Mouse (Mus musculus) G1E-ER4 (cell line): Measurements from ENCODE around the gene Csn1s2a. TPM values are rescaled to one million over a fixed set of nuclear protein-coding genes. Genes with fewer than 3 reads are reported as not detected.

ENCODE experiments used
- GATA1 ChIP-seq: IDR thresholded peaks from one replicate; pipeline ENCODE4 v1.8.0; 2012; ENCODE audit warnings: low read length, inconsistent platforms
- polyA plus RNA-seq: library from polyadenylated mRNA; stranded (reverse); fragments of >175 nt; gene quantifications from 2 replicates; pipeline ENCODE4 v1.2.3, GENCODE M21; 2012

Csn1s2a gene
- polyA plus RNA-seq, result not detected in 2 replicates

DNA sequence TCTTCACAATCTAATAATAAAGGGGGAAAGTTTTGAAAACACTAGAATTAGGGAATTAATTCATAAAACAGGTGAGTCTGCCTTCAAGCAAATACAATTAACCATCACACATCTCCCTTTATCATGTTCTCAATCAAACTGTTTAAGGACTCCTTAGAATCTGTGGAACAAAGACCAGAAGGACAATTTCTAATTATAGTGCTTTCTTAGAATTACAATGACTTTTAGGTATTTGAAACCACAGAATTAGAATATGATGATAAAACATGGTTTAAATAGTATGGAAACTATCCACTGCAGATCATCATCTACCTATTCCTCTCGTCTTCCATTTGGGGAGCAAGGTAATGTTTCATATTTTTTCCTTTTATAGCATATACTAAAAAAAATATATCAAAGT, at the start of gene Csn1s2a:
Gene Csn1s2a, plus strand, starts transcription at position 301 of the 400 bp plus-strand sequence.
- no peak for TF ChIP-seq GATA1

DNA sequence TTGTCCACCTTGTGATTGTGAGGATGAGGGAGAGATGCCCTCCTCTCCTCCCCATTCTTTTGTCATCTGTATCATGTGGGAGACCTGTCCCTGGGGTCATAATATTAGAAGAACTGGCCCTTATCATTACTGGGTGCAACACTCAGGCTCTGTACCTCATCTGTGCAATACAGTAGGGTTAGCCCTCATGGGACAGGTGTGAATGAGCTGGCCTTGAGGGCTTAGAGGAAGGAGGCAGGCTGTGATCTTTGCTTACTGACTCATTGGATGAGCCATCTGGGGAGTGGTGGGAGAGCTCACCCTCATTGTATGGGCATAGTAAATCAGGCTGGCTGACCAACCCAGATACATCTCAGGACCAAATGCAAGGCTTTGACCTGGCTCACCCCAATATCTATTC, 39.5 kb upstream of the Csn1s2a start:
- TF ChIP-seq GATA1, result no peak

DNA sequence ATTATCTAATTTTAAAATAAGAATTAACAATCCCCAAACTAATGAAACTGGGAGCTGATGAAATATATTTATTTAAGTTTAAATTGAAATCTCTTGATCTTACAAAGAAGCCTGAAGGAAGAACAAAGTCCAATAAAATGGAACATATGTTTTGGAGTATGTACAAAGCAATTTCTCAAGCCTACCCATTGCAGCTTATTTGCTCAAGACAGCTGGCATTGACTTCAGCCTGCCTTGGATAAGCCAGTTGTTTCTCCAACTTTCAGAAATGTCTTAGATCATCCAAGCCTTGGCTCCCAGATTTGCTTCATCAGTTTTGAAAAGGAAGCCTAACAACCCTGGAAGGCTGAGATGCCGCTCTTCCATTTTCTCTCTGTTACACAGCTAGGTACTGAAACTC, 20.9 kb upstream of the Csn1s2a start:
- no peak for TF ChIP-seq GATA1

DNA sequence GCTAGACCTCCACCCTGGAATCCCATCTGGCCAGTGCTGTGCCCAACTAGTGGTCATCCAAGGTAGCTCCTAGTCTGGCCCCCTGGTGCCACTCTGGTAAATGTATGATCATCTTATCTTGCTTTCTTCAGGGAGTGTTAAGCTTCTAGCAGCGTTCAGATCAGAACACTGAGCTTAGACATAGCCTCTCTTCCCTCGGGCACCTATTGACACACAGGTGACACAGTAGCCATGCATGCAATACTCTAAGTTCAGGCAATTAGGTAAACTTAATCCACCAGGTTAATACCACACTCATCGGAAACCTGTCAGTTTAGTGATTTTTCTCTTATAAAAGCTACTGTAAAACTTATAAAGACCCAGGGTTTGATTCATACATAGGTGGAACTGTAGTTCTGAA, 9.8 kb upstream of the Csn1s2a start:
- TF ChIP-seq GATA1, result no peak

DNA sequence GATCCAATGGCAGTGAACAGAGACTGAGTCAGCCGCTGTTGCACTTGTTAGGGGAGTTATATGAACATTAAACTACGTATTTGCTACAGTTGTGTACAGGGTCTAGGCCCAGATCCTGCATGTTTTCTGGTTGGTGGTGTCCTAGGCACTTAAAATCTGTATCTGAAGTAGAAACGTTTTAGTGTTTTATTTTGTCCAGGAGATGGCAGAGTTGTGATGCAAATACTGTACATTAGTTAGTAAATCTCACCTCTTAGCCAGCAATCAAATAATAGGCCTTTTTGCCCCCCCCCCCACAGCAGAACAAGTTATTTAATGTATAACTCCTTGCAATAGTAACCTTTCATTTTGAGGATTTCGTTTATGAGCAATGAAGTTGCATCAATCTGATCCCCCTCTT, 8.4 kb downstream of the Csn1s2a start:
- no peak for TF ChIP-seq GATA1

DNA sequence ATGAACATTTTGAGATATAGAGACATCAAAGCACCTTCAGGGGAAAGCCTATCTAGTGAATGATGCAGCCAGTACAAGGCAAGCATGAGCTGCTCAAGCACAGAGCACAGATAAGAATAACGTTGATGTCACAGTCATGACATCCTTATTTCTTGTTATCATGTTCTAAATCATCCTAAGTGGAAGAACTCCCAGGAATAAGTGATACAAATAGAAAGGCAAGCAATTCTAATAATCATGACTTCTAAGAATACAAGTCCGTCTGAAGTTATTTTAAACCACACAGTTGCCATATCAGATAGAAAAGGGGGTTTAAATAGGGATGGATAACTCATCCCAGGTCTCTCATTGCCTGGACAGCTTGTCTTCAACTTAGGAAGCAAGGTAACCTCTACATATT, 33.4 kb downstream of the Csn1s2a start, which contains the start of gene Csn1s2b:
Gene Csn1s2b, plus strand, starts transcription at position 301 of the 400 bp plus-strand sequence.
- TF ChIP-seq GATA1, result no peak

DNA sequence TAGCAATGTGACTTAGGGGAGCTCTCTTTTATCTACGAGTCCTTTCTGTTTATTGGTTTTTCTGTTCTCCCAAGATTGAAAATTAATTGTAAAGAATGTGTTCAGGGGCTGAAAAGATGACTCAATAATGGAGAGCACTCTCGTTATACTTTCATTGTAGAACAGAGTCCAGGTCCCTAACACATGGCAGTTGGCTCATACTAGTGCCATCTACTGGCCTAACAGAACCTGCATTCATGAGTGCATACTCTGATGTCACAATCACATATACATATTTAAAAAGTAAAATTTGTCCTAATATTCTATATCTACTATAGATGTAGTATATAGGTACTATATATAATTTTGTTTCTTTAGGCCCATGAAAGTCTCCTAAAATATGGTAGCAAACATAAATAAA, 34.9 kb downstream of the Csn1s2a start:
- TF ChIP-seq GATA1, result no peak

DNA sequence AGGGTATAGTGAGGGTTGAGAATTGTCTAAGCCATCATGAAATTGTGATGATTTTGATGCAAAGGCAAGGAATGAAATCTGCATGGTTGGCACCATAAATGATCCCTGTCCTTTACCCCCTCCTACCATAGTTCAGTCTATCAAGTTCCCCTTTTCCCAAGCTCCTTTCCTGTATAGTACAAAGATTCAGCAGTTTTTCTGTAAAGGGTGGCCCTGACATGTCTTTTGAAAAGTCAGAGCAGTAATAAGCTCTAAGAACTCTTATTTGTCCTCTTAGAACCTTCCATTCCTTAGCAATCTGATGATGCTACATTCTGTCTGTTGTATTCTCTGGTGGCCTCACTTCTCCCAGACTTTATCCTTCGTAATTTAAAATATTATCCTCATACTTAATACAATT, 51.0 kb downstream of the Csn1s2a start, which contains the start of gene Prr27:
Gene Prr27, plus strand, starts transcription at position 301 of the 400 bp plus-strand sequence.
- no peak for TF ChIP-seq GATA1

Other genes starting within 250 kb of the Csn1s2a start
- not detected in 2 replicates for gene Sult1b1, start 236.4 kb upstream of the Csn1s2a start, polyA plus RNA-seq
- not detected in 2 replicates for gene Sult1d1, start 205.5 kb upstream of the Csn1s2a start, polyA plus RNA-seq
- not detected in 2 replicates for gene Sult1e1, start 183.0 kb upstream of the Csn1s2a start, polyA plus RNA-seq
- not detected in 2 replicates for gene Csn1s1, start 108.4 kb upstream of the Csn1s2a start, polyA plus RNA-seq
- gene Csn2, start 74.9 kb upstream of the Csn1s2a start, polyA plus RNA-seq, result not detected in 2 replicates
- gene Csn1s2b, start 33.5 kb downstream of the Csn1s2a start, polyA plus RNA-seq, result not detected in 2 replicates
- not detected in 2 replicates for gene Prr27, start 51.1 kb downstream of the Csn1s2a start, polyA plus RNA-seq
- not detected in 2 replicates for gene Odam, start 110.5 kb downstream of the Csn1s2a start, polyA plus RNA-seq
- not detected in 2 replicates for gene Csn3, start 151.0 kb downstream of the Csn1s2a start, polyA plus RNA-seq
- gene 2310003L06Rik, start 194.9 kb downstream of the Csn1s2a start, polyA plus RNA-seq, result not detected in 2 replicates
- gene Gm28434, start 194.9 kb downstream of the Csn1s2a start, polyA plus RNA-seq, result not detected in 2 replicates
- gene Cabs1, start 204.9 kb downstream of the Csn1s2a start, polyA plus RNA-seq, result not detected in 2 replicates
- gene Smr3a, start 228.0 kb downstream of the Csn1s2a start, polyA plus RNA-seq, result not detected in 2 replicates